Mouse (Mus musculus) MEL (cell line): ENCODE measurements around the gene Abl2. TPM values are rescaled to one million over a fixed set of nuclear protein-coding genes. Genes with fewer than 3 reads are reported as not detected.

Experiments used
- DNase-seq: peaks from one replicate; pipeline ENCODE4 v3.0.0; 2011; ENCODE audit warnings: low read depth, low spot score
- H3K27ac ChIP-seq: 2 replicates; pipeline ENCODE4 v1.5.1; 2012; ENCODE audit warnings: low read depth, mild to moderate bottlenecking, control low read depth, low read length, moderate library complexity; ENCODE audit not compliant: control insufficient read depth
- H3K27me3 ChIP-seq, 2 experiments: fragments of 150-350 bp in 1 of 2; sonication (generic) in 1 of 2; 2 replicates each; pipeline ENCODE4 v1.6.1; 2012; ENCODE audit warnings: low read length in 2 of 2, mild to moderate bottlenecking in 2 of 2, improper control_type of control experiment in 1 of 2, moderate library complexity in 1 of 2; ENCODE audit not compliant: insufficient read depth in 2 of 2, control insufficient read depth in 1 of 2
- H3K36me3 ChIP-seq, 2 experiments: 2 replicates each; pipeline ENCODE4 v1.6.1; 2012 to 2014; ENCODE audit warnings: low read length in 2 of 2, improper control_type of control experiment in 1 of 2, inconsistent platforms in 1 of 2, mild to moderate bottlenecking in 1 of 2; ENCODE audit not compliant: insufficient read depth in 2 of 2, control insufficient read depth in 1 of 2
- H3K4me1 ChIP-seq, 2 experiments: fragments of 150-350 bp in 1 of 2; sonication (generic) in 1 of 2; 2 replicates each; pipeline ENCODE4 v1.6.1; 2012; ENCODE audit warnings: low read length in 2 of 2, improper control_type of control experiment in 1 of 2, mild to moderate bottlenecking in 1 of 2; ENCODE audit not compliant: insufficient read depth in 2 of 2, control insufficient read depth in 1 of 2
- H3K4me3 ChIP-seq, 2 experiments: fragments of 150-350 bp in 1 of 2; sonication (generic) in 1 of 2; 2 replicates each; pipeline ENCODE4 v1.5.1; 2012; ENCODE audit warnings: low read depth in 2 of 2, low read length in 2 of 2, mild to moderate bottlenecking in 2 of 2, moderate library complexity in 2 of 2, control low read depth in 1 of 2, improper control_type of control experiment in 1 of 2; ENCODE audit not compliant: control insufficient read depth in 1 of 2, insufficient read depth in 1 of 2
- H3K79me2 ChIP-seq: 2 replicates; pipeline ENCODE4 v1.6.1; 2012; ENCODE audit warnings: mild to moderate bottlenecking, low read length, moderate library complexity; ENCODE audit not compliant: control insufficient read depth, poor library complexity, insufficient read depth
- H3K9ac ChIP-seq: 2 replicates; pipeline ENCODE4 v1.6.1; 2012; ENCODE audit warnings: low read depth, mild to moderate bottlenecking, control low read depth, low read length, moderate library complexity; ENCODE audit not compliant: control insufficient read depth, poor library complexity, severe bottlenecking
- H3K9me3 ChIP-seq: fragments of 150-350 bp; sonication (generic); replicated peaks from 2 replicates; pipeline ENCODE4 v1.6.1; 2012; ENCODE audit warnings: mild to moderate bottlenecking, low read length, improper control_type of control experiment, moderate library complexity; ENCODE audit not compliant: insufficient read depth
- CHD2 ChIP-seq: IDR thresholded peaks from 2 replicates; pipeline ENCODE4 v1.6.1; 2011; ENCODE audit warnings: low read length, improper control_type of control experiment
- E2F4 ChIP-seq: IDR thresholded peaks from 2 replicates; pipeline ENCODE4 v1.6.1; 2011; ENCODE audit warnings: low read depth, low read length, improper control_type of control experiment, borderline replicate concordance
- EP300 ChIP-seq, 2 experiments: IDR thresholded peaks; 2 replicates each; pipeline ENCODE4 v1.6.1; 2011; ENCODE audit warnings: improper control_type of control experiment in 2 of 2, low read length in 2 of 2, low read depth in 1 of 2, mild to moderate bottlenecking in 1 of 2
- ETS1 ChIP-seq: IDR thresholded peaks from 2 replicates; pipeline ENCODE4 v1.6.1; 2012; ENCODE audit warnings: low read depth, mild to moderate bottlenecking, inconsistent platforms, low read length, improper control_type of control experiment, moderate library complexity
- GABPA ChIP-seq: IDR thresholded peaks from 2 replicates; pipeline ENCODE4 v1.6.1; 2012; ENCODE audit warnings: low read depth, mild to moderate bottlenecking, inconsistent platforms, low read length, improper control_type of control experiment, moderate library complexity
- JUND ChIP-seq: IDR thresholded peaks from 2 replicates; pipeline ENCODE4 v1.6.1; 2011; ENCODE audit warnings: low read depth, mild to moderate bottlenecking, improper control_type of control experiment, low read length
- MAZ ChIP-seq: IDR thresholded peaks from 2 replicates; pipeline ENCODE4 v1.6.1; 2012; ENCODE audit warnings: low read depth, mild to moderate bottlenecking, inconsistent platforms, low read length, improper control_type of control experiment
- MEF2A ChIP-seq: IDR thresholded peaks from 2 replicates; pipeline ENCODE4 v1.6.1; 2014; ENCODE audit warnings: low read depth, mild to moderate bottlenecking, inconsistent platforms, low read length, improper control_type of control experiment; ENCODE audit not compliant: poor library complexity, insufficient replicate concordance, severe bottlenecking; ENCODE audit errors: extremely low read depth
- MXI1 ChIP-seq: IDR thresholded peaks from 2 replicates; pipeline ENCODE4 v1.6.1; 2011; ENCODE audit warnings: mild to moderate bottlenecking, low read depth, low read length, improper control_type of control experiment
- MYB ChIP-seq: IDR thresholded peaks from 2 replicates; pipeline ENCODE4 v1.6.1; 2011; ENCODE audit warnings: mild to moderate bottlenecking, low read depth, low read length, improper control_type of control experiment
- MYC ChIP-seq: IDR thresholded peaks from 2 replicates; pipeline ENCODE4 v1.6.1; 2011; ENCODE audit warnings: low read depth, mild to moderate bottlenecking, low read length, improper control_type of control experiment, moderate library complexity
- NELFE ChIP-seq: IDR thresholded peaks from 2 replicates; pipeline ENCODE4 v1.6.1; 2011; ENCODE audit warnings: low read depth, low read length, improper control_type of control experiment
- POLR2A ChIP-seq, 2 experiments: IDR thresholded peaks; 2 replicates each; pipeline ENCODE4 v1.6.1; 2011 to 2012; ENCODE audit warnings: low read length in 2 of 2, mild to moderate bottlenecking in 2 of 2, control low read depth in 1 of 2, improper control_type of control experiment in 1 of 2, low read depth in 1 of 2, moderate library complexity in 1 of 2; ENCODE audit not compliant: control insufficient read depth in 1 of 2, insufficient read depth in 1 of 2, poor library complexity in 1 of 2
- POLR2AphosphoS2 ChIP-seq: IDR thresholded peaks from 2 replicates; pipeline ENCODE4 v1.6.1; 2011; ENCODE audit warnings: low read length, improper control_type of control experiment
- POLR2AphosphoS5 ChIP-seq: IDR thresholded peaks from 2 replicates; pipeline ENCODE4 v1.6.1; 2012; ENCODE audit warnings: low read depth, borderline replicate concordance, mild to moderate bottlenecking, inconsistent platforms, low read length, moderate library complexity, mixed read lengths
- RAD21 ChIP-seq: IDR thresholded peaks from 2 replicates; pipeline ENCODE4 v1.6.1; 2011; ENCODE audit warnings: mild to moderate bottlenecking, low read depth, low read length, improper control_type of control experiment
- RCOR1 ChIP-seq: IDR thresholded peaks from 2 replicates; pipeline ENCODE4 v1.6.1; 2012; ENCODE audit warnings: low read depth, mild to moderate bottlenecking, inconsistent platforms, low read length, improper control_type of control experiment
- SIN3A ChIP-seq: IDR thresholded peaks from 2 replicates; pipeline ENCODE4 v1.6.1; 2012; ENCODE audit warnings: low read length, improper control_type of control experiment, inconsistent platforms
- TBP ChIP-seq: IDR thresholded peaks from 2 replicates; pipeline ENCODE4 v1.8.0; 2011; ENCODE audit warnings: low read depth, low read length, improper control_type of control experiment
- TCF12 ChIP-seq: IDR thresholded peaks from 2 replicates; pipeline ENCODE4 v1.6.1; 2014; ENCODE audit warnings: low read depth, mild to moderate bottlenecking, inconsistent platforms, low read length, improper control_type of control experiment, moderate library complexity
- UBTF ChIP-seq: IDR thresholded peaks from 2 replicates; pipeline ENCODE4 v1.6.1; 2012; ENCODE audit warnings: low read depth, mild to moderate bottlenecking, inconsistent platforms, low read length, improper control_type of control experiment, moderate library complexity, borderline replicate concordance; ENCODE audit not compliant: insufficient read depth
- USF1 ChIP-seq: IDR thresholded peaks from 2 replicates; pipeline ENCODE4 v1.6.1; 2014; ENCODE audit warnings: low read depth, mild to moderate bottlenecking, inconsistent platforms, low read length, improper control_type of control experiment, moderate library complexity
- ZC3H11A ChIP-seq: IDR thresholded peaks from 2 replicates; pipeline ENCODE4 v1.6.1; 2012; ENCODE audit warnings: low read depth, mild to moderate bottlenecking, inconsistent platforms, low read length, improper control_type of control experiment
- ZKSCAN1 ChIP-seq: IDR thresholded peaks from 2 replicates; pipeline ENCODE4 v1.6.1; 2012; ENCODE audit warnings: low read depth, mild to moderate bottlenecking, inconsistent platforms, low read length, improper control_type of control experiment, moderate library complexity
- ZMIZ1 ChIP-seq: IDR thresholded peaks from 2 replicates; pipeline ENCODE4 v1.6.1; 2012; ENCODE audit warnings: low read depth, mild to moderate bottlenecking, inconsistent platforms, low read length, improper control_type of control experiment, moderate library complexity
- ZNF384 ChIP-seq: IDR thresholded peaks from 2 replicates; pipeline ENCODE4 v1.6.1; 2012; ENCODE audit warnings: low read depth, mild to moderate bottlenecking, inconsistent platforms, low read length, improper control_type of control experiment
- polyA plus RNA-seq, 2 experiments: library from polyadenylated mRNA; stranded (reverse) in 1 of 2; unstranded in 1 of 2; fragments of >175 nt in 1 of 2; fragments of >200 nt in 1 of 2; gene quantifications; 2 replicates each; pipeline versions ENCODE4 v1.2.1 to v1.2.4; 2012; ENCODE audit warnings: low replicate concordance in 2 of 2, low read depth in 1 of 2; ENCODE audit not compliant: insufficient read length in 2 of 2, insufficient read depth in 1 of 2, missing spikeins in 1 of 2
- total RNA-seq: library from RNA; depleted of rRNA; stranded (reverse); fragments of 300-350 nt; gene quantifications from 2 replicates; pipeline ENCODE4 v1.2.3, GENCODE M21; 2012

Gene Abl2
- total and polyA plus RNA-seq, 3 experiments, result 13.8 to 17.5 TPM; not detected in 1

GRCm38 (mm10) chr1:156650631-156651030 is 92.0 kb downstream of the Abl2 start:
- DNase-seq, result no peak
- Histone ChIP-seq H3K9me3 (no peaks in the 10 kb centered on the region), H3K79me2 (no peaks in the 10 kb centered on the region), H3K27ac (no peak overlapping the region), H3K9ac (no peak overlapping the region), H3K27me3 (no peaks in the 10 kb centered on the region), H3K36me3 (peaks cover 4 to 9% of the 10 kb centered on the region in 2 experiments; a peak in 3 of 4 replicates), H3K4me3 (no peak overlapping the region), H3K4me1 (peaks cover 0 to 6% of the 10 kb centered on the region in 2 experiments; a peak in 1 of 4 replicates)
- TF ChIP-seq GABPA (no peak), EP300 (IDR thresholded peaks at IDR 0.05; ENCODE audit: low read depth in 1 of 2, low read length in 2 of 2) (no peak), NELFE (no peak), ZMIZ1 (no peak), JUND (no peak), POLR2AphosphoS5 (no peak), E2F4 (no peak), ETS1 (no peak), RCOR1 (no peak), MXI1 (no peak), CHD2 (no peak), MAZ (no peak), TBP (no peak), MEF2A (no peak)

GRCm38 (mm10) chr1:156652189-156652822 is 93.7 kb downstream of the Abl2 start:
- Histone ChIP-seq H3K9ac (no peak overlapping the region), H3K27ac (no peak overlapping the region), H3K27me3 (no peaks in the 10 kb centered on the region), H3K4me1 (peaks cover 0 to 6% of the 10 kb centered on the region in 2 experiments; a peak in 1 of 4 replicates), H3K79me2 (no peaks in the 10 kb centered on the region), H3K36me3 (peaks cover 4 to 9% of the 10 kb centered on the region in 2 experiments; a peak in 3 of 4 replicates), H3K4me3 (no peak overlapping the region), H3K9me3 (no peaks in the 10 kb centered on the region)
- no peak for DNase-seq
- no peak for TF ChIP-seq ZC3H11A
- TF ChIP-seq EP300 (IDR thresholded peaks at IDR 0.05; ENCODE audit: low read depth in 1 of 2, low read length in 2 of 2), result no peak
- TF ChIP-seq MYB, result no peak
- TF ChIP-seq RCOR1, result no peak
- TF ChIP-seq SIN3A, result no peak
- no peak for TF ChIP-seq E2F4
- TF ChIP-seq POLR2AphosphoS2, result no peak
- TF ChIP-seq MAZ, result no peak
- TF ChIP-seq UBTF, result no peak
- TF ChIP-seq ZNF384, result no peak
- TF ChIP-seq ZKSCAN1, result no peak
- TF ChIP-seq USF1, result no peak
- TF ChIP-seq TCF12, result no peak
- TF ChIP-seq MXI1, result no peak
- no peak for TF ChIP-seq POLR2A (IDR thresholded peaks at IDR 0.05; ENCODE audit: control insufficient read depth in 1 of 2, insufficient read depth in 1 of 2, low read depth in 1 of 2, low read length in 2 of 2, poor library complexity in 1 of 2)
- TF ChIP-seq RAD21, result no peak
- TF ChIP-seq MYC, result no peak
